Mouse (Mus musculus): Measurements from ENCODE around the gene Myo18a.
A peak's percentile ranks its signal among the peaks of the same experiment; 100 is the strongest.

The Myo18a gene

GRCm38 (mm10) chr11:77837856-77838255, 74.8 kb downstream of the Myo18a start:
- DNase-seq, result no peak

- DNase-seq, result peak; percentile 90
Observed at GRCm38 (mm10) chr11:77840523-77841245, 77.6 kb downstream of the Myo18a start.

DNA sequence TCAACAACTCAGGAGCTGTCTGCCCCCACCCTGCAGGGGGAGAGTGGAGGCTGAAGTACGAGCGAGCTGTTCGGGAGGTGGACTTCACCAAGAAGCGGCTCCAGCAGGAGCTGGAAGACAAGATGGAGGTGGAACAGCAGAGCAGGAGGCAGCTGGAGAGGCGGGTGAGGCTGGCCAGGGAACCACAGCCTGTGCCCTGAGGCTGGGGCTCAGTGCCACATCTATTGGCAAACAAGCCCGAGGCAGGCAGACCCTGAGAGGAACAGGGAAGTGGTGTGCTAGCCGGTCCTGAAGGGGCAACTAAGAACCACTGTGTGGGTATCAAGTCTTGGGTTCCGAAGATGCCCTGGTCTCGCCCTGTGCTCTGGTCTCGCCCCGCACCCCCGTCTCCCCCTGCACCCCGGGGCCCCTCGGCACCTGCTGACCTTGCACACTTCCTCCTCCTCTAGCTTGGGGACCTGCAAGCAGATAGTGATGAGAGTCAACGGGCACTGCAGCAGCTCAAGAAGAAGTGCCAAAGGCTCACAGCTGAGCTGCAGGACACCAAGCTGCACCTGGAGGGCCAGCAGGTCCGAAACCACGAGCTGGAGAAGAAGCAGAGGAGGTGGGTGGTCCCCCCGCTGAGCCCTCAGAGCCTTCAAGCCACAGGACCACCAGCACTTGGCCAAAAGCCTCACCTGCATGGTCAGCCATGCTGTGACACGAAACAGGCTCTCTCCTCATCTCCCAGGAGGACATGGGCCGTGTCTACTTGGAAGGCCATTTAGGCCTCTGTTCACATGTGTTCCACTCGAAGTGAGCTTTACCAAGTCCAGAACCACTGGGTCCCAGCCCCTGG, 80.2 kb downstream of the Myo18a start:
- DNase-seq, result no peak

DNA sequence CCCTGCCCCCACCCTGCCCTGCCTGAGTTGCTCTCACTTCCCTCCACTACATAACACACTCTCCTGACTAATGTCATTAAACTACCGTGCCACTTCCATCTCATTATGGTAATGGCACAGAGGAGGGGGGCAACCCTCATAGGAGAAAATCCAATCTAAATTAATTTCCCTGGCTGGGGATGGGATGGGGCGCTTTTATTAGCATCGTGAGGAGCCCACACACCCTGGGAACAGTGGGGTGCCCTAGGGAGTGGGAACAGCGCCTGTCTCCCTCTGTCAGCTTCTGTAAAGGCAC, 80.8 kb downstream of the Myo18a start:
- DNase-seq, result no peak

DNA sequence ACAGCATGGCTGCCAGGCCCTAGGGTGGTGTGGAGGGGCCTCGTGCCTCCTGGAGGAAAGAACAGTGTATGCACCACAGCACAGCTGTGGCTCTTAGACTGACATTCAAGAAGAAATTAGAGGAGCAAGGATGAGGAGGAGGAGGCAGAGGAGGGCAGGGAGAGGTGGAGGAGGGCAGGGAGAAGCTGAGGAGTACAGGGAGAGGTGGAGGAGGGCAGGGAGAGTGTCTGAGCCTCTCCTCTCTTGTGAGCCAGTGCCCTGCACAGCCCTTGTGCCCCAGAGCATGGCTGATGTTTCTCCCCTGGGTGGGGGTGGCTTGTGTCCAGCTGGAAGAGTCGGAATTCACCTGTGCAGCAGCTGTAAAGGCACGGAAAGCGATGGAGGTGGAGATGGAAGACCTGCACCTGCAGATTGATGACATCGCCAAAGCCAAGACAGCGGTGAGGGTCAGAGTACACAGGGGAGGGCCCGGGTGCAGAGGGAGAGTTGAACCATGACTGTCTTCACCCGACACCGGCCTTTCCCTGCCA, 84.6 kb downstream of the Myo18a start:
- no peak for DNase-seq

- no peak for DNase-seq
Observed at GRCm38 (mm10) chr11:77848131-77848530, 85.1 kb downstream of the Myo18a start.

DNA sequence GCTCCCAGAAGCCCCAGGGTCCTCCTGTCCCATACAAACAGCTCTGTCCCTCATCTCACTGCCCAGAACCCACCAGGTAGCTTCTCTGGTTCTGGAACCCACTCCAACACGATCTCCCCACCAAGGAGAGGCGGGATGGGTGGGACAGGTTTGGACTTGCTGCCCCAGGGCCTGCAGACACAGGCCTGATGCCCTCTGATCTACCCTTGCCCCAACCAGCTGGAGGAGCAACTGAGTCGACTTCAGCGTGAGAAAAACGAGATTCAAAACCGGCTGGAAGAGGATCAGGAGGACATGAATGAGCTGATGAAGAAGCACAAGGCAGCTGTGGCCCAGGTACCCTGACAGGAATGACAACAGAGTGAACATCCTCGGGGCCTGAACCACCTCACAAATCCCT, 86.1 kb downstream of the Myo18a start:
- no peak for DNase-seq

- DNase-seq, result peak; percentile 78 to 80
Observed at GRCm38 (mm10) chr11:77850401-77851244, 87.6 kb downstream of the Myo18a start.

GRCm38 (mm10) chr11:77851483-77852010, 88.5 kb downstream of the Myo18a start:
- peak in 1 of 2 experiments; percentile 16 for DNase-seq

DNA sequence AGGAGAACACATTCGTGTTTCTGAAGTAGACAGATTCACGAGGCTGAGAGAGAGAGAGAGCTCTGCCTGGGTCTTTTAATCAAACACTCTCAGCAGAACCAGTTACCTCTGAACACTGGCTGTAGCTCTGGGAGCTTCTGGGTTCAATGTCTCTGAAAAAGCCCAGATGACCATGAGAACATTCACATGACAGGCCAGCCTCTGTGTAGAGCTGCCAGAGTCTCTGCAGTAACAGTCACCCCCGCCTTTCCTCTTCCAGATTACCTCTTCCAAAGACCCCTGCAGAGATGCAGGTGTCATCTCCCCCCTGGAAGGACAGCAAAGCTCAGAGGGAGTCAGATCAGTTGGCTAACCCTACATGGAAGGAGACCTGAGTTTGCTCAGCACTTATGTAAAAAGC, 89.1 kb downstream of the Myo18a start:
- DNase-seq, result peak in 1 of 2 experiments; percentile 30

DNA sequence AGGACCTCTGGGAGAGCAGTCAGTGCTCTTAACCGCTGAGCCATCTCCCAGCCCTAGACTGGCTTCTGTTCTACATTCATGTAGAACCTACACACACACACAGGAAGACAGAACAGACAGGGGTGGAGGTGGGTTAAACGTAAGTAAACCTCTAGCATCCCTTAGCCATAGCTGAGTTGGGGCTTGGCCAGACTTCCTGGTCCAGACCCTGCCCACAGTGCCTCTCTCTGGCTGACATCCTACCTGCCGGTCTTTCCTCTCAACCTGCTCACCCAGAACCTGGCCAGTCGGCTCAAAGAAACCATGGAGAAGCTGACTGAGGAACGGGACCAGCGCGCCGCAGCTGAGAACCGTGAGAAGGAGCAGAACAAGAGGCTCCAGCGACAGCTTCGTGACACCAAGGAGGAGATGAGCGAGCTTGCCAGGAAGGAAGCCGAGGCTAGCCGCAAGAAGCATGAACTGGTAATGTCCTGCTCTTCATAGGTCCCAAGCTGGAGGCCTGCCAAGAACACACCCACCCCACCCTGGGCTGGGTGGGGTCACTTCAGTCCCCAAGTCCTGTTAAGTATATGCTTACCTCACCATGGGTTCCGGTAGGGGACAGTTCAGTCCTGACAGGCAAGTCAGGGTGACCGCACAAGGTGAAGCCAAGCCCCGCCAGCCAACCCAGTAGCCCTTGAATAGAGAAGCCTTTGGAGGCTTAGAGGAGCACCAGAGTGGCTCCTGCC, 90.1 kb downstream of the Myo18a start:
- no peak for DNase-seq

GRCm38 (mm10) chr11:77854641-77855040, 91.6 kb downstream of the Myo18a start:
- no peak for DNase-seq

DNA sequence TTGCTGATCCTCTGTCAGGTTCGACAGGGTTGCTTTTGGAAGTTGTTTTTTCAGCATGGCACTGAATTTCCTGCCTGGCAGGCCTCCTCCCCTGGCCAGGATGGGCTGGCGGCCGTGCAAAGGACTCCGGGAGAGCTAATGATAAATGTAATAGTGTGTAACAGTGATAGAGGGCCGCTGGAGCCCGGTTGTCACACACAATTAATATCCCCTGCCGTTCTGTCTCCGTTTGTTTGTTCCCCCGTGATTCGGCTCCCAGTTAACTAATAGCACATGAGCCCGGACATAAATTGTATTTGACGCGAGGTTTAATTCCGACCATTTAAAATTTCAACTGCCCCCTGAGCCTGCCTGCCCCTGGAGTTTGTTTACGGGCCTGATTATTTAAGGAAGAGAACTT, 92.3 kb downstream of the Myo18a start:
- peak in 1 of 2 experiments; percentile 18 for DNase-seq

DNA sequence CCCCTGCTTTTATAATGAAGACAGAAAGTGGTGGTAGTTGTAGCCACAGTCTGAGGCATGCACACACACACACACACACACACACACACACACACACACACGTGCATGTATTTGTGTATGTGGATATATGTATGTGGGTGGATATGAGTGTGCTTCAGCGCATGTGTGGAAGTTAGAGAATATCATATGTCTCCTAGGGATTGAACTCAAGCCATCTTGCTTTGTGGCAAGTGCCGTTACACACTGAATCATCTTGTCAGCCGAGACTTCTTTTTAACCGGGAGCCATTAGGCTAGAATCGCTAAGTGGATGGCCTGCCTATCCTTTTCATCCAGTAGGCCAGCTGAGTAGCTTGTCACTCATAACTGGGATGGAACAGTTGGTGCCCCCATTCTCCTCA, 94.0 kb downstream of the Myo18a start:
- no peak for DNase-seq

DNA sequence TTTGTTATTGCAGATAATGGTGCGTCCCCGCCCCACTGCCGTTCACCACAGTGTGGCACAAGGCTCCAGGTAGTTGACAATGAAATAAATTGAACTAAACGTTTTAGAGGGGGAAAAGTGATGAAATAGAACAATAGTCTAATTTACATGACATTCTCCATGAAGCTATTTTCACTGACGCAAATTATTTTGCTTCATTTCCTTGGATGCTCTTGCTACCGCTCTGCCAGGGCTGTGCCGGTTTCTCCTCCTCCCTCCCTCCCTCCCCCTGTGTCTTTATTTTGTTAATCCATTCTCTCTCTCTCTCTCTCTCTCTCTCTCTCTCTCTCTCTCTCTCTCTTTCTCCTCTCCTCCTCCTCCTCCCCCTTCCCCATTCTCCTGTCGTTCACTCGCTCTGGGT, 95.5 kb downstream of the Myo18a start:
- no peak for DNase-seq

- no peak for DNase-seq
Observed at GRCm38 (mm10) chr11:77860947-77861346, 97.9 kb downstream of the Myo18a start.

DNA sequence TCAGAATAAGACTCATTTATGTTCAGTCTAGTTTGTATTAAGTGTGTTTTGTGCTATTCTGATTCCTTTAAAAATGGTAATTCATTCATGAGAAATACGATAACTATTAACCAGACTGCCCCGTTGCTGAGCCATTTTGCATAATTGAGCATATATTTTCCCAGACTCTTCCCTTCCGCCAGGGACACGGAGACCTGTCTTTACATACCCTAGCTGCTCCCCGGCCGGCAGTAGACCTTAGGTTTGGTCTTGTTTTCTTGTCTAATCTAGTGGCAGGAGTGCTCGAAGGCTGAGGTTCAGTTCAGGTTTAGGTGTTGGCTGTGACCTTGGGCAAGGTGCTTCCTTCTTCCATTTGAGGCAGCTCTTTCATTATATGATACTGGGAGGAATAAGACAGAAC, 99.8 kb downstream of the Myo18a start:
- DNase-seq, result no peak

DNA sequence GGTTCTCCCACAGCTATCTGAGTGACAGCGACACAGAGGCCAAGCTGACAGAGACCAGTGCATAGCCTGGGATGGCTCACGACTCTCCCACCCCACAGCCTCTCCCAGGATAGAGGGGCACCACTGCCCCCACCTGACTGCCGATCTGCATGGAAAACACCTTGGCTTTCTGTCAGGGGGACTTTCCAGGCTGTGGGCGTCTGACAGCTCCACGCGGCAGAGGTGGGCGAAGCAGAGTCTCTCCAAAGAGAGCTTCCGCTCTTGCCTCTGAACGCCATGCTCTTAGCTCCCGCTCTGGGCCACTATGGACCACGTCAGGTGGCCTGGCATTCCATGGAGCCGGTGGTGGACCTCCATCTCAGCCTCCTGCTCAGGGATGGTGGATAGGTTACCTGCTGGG, 101.7 kb downstream of the Myo18a start:
- no peak for DNase-seq

GRCm38 (mm10) chr11:77867419-77868083, 104.5 kb downstream of the Myo18a start:
- DNase-seq, result no peak

GRCm38 (mm10) chr11:77871436-77871835, 108.4 kb downstream of the Myo18a start:
- DNase-seq, result peak; percentile 84 to 88

DNA sequence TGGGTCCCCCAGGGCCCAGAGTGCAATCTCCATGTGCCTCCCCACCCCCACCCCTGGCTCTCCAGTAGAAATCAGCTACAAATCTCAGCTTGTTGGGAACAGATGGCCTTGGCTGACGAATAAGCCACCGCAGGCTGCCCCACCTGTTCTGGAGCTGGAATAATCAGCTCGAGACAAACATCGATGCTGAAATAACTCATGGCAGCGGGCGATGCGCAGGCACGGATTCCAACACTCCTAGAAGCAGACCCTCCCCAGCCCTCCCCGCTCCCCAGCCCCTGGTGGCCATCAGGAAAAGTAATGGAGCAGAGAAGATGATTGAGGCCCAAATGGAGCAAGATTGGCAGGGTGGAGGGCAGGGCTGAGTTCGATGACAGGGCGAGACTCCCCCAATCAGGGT, 109.2 kb downstream of the Myo18a start:
- DNase-seq, result peak; percentile 86 to 87

GRCm38 (mm10) chr11:77872685-77873084, 109.6 kb downstream of the Myo18a start:
- DNase-seq, result no peak
